Mouse (Mus musculus): ENCODE measurements around the gene Nvl. TPM values are rescaled to one million over a fixed set of nuclear protein-coding genes. Genes with fewer than 3 reads are reported as not detected.

The Nvl gene
- total RNA-seq (2021): 10 to 100 TPM; 34.4 to 36.5 TPM
- long read RNA-seq, experiment 1, full-length matches to known transcripts: 17 of 48 reads
- long read RNA-seq, experiment 1, partial matches to known transcripts: 7 of 48 reads
- long read RNA-seq, experiment 1, other reads (novel, unspliced or antisense): 24 of 48 reads
- long read RNA-seq, experiment 2, full-length matches to known transcripts: 9 of 32 reads
- long read RNA-seq, experiment 2, partial matches to known transcripts: 1 of 32 reads
- long read RNA-seq, experiment 2, other reads (novel, unspliced or antisense): 22 of 32 reads

GRCm38 (mm10) chr1:181143950-181144836, at the start of gene Nvl, which contains the start of gene Cnih4:
Nvl (minus strand) TSS chr1:181144204.
Cnih4 (plus strand) TSS chr1:181144693.
- DNase-seq (ENCODE audit: extremely low spot score in 1 of 2, low spot score in 2 of 2): peak; percentile 92 to 95
- H3K4me3 ChIP-seq: peak within 1 kb of the TSS; percentile 61
- intact Hi-C loops (cut with DNase I): no loop called here
- peak within 1 kb of the TSS; percentile 78 for H3K27ac ChIP-seq
- TF ChIP-seq CTCF (IDR thresholded peaks at IDR 0.05): no peak

- Histone ChIP-seq H3K4me3 (no peak overlapping the region), H3K27ac (no peak overlapping the region)
- no peak for DNase-seq (ENCODE audit: extremely low spot score in 1 of 2, low spot score in 2 of 2)
- TF ChIP-seq CTCF (IDR thresholded peaks at IDR 0.05): no peak
- intact Hi-C loops (cut with DNase I): no loop called here
Observed at GRCm38 (mm10) chr1:181188925-181189324, 44.9 kb upstream of the Nvl start.

- DNase-seq (ENCODE audit: extremely low spot score in 1 of 2, low spot score in 2 of 2): no peak
- Histone ChIP-seq H3K27ac (no peak overlapping the region), H3K4me3 (no peak overlapping the region)
- intact Hi-C loops (cut with DNase I): no loop called here
- TF ChIP-seq CTCF (IDR thresholded peaks at IDR 0.05): no peak
Observed at GRCm38 (mm10) chr1:181170210-181170609, 26.2 kb upstream of the Nvl start.

- intact Hi-C loops (cut with DNase I): no loop called here
- no peak overlapping the region for H3K4me3 ChIP-seq
- H3K27ac ChIP-seq: no peak overlapping the region
- DNase-seq (ENCODE audit: extremely low spot score in 1 of 2, low spot score in 2 of 2): no peak
- no peak for TF ChIP-seq CTCF (IDR thresholded peaks at IDR 0.05)
Observed at GRCm38 (mm10) chr1:181168377-181168776, 24.4 kb upstream of the Nvl start.

- DNase-seq (ENCODE audit: extremely low spot score in 1 of 2, low spot score in 2 of 2): no peak
- Histone ChIP-seq H3K27ac (no peak overlapping the region), H3K4me3 (no peak overlapping the region)
- intact Hi-C loops (cut with DNase I): no loop called here
- TF ChIP-seq CTCF (IDR thresholded peaks at IDR 0.05): no peak
Observed at GRCm38 (mm10) chr1:181167816-181168215, 23.8 kb upstream of the Nvl start.

- Histone ChIP-seq H3K4me3 (peak overlapping the region; percentile 76), H3K27ac (no peak overlapping the region)
- TF ChIP-seq CTCF (IDR thresholded peaks at IDR 0.05): no peak
- intact Hi-C loops (cut with DNase I): loop anchor here (5.0 kb wide), 1 partner anchor 339 kb away; the partner anchor contains the start of gene H3f3a
- no peak for DNase-seq (ENCODE audit: extremely low spot score in 1 of 2, low spot score in 2 of 2)
Observed at GRCm38 (mm10) chr1:181151541-181151940, 7.5 kb upstream of the Nvl start.

GRCm38 (mm10) chr1:181150827-181151534, 7.0 kb upstream of the Nvl start:
- H3K27ac ChIP-seq: peak overlapping the region; percentile 82
- DNase-seq (ENCODE audit: extremely low spot score in 1 of 2, low spot score in 2 of 2): peak; percentile 89 to 91
- peak overlapping the region; percentile 76 for H3K4me3 ChIP-seq
- no peak for TF ChIP-seq CTCF (IDR thresholded peaks at IDR 0.05)
- intact Hi-C loops (cut with DNase I): loop anchor here (5.0 kb wide), 1 partner anchor 339 kb away; the partner anchor contains the start of gene H3f3a

GRCm38 (mm10) chr1:181150431-181150826, 6.4 kb upstream of the Nvl start:
- Histone ChIP-seq H3K4me3 (no peak overlapping the region; the same call in 1 of the 2 replicates), H3K27ac (no peak overlapping the region)
- TF ChIP-seq CTCF (IDR thresholded peaks at IDR 0.05): no peak
- intact Hi-C loops (cut with DNase I): loop anchor here (5.0 kb wide), 1 partner anchor 338 kb away; the partner anchor contains the start of gene H3f3a
- DNase-seq (ENCODE audit: extremely low spot score in 1 of 2, low spot score in 2 of 2): no peak

- no peak for DNase-seq (ENCODE audit: extremely low spot score in 1 of 2, low spot score in 2 of 2)
- no peak; the same call in none of the 2 replicates for TF ChIP-seq CTCF (IDR thresholded peaks at IDR 0.05)
- Histone ChIP-seq H3K4me3 (no peak overlapping the region), H3K27ac (no peak overlapping the region)
- intact Hi-C loops (cut with DNase I): loop anchor here (5.0 kb wide), 1 partner anchor 337 kb away; the partner anchor contains the start of gene H3f3a
Observed at GRCm38 (mm10) chr1:181149373-181150017, 5.5 kb upstream of the Nvl start.

- H3K27ac ChIP-seq: no peak overlapping the region
- TF ChIP-seq CTCF (IDR thresholded peaks at IDR 0.05): no peak
- no peak overlapping the region for H3K4me3 ChIP-seq
- intact Hi-C loops (cut with DNase I): no loop called here
- DNase-seq (ENCODE audit: extremely low spot score in 1 of 2, low spot score in 2 of 2): no peak
Observed at GRCm38 (mm10) chr1:181148540-181148939, 4.5 kb upstream of the Nvl start.

GRCm38 (mm10) chr1:181146187-181146586, 2.2 kb upstream of the Nvl start:
- intact Hi-C loops (cut with DNase I): no loop called here
- H3K4me3 ChIP-seq: no peak overlapping the region
- no peak for TF ChIP-seq CTCF (IDR thresholded peaks at IDR 0.05)
- DNase-seq (ENCODE audit: extremely low spot score in 1 of 2, low spot score in 2 of 2): no peak
- no peak overlapping the region for H3K27ac ChIP-seq

All from left cerebral cortex, adult 2 months (tissue).